Mouse (Mus musculus) cortical plate, adult 2 months (tissue): ENCODE results near the gene Vps45.
"Not testable (repeated sequence)": the region's sequence is repeated elsewhere in the genome, so short reads cannot be mapped to it uniquely, and the experiment has no call there.

Source experiments
- CTCF ChIP-seq: fragments of 200-500 bp; IDR thresholded peaks from 2 replicates; pipeline ENCODE4 v1.5.1; 2011; ENCODE audit warnings: mild to moderate bottlenecking, control low read depth, low read length; ENCODE audit not compliant: insufficient read depth; ENCODE audit errors: extremely low read depth
- POLR2A ChIP-seq: fragments of 200-500 bp; IDR thresholded peaks from 2 replicates; pipeline ENCODE4 v1.6.1; 2011; ENCODE audit warnings: mild to moderate bottlenecking, low read length, control low read depth; ENCODE audit not compliant: insufficient read depth; ENCODE audit errors: extremely low read depth

DNA sequence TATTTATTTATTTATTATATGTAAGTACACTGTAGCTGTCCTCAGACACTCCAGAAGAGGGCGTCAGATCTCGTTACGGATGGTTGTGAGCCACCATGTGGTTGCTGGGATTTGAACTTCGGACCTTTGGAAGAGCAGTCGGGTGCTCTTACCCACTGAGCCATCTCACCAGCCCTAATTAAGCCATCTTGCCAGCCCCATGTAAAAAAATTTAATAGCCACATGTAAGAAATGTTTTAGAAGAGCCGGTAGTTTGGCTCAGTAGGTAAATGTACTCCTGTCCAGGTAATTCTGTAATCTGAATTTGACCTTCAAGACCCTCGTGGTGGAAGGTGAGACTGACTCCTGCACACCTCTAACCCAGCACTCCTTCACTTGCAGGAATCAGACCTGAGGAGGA is 87.6 kb downstream of the Vps45 start:
- not testable (repeated sequence) for TF ChIP-seq CTCF, POLR2A
